Mouse (Mus musculus) natural killer cell, adult 2 months (primary cell): ENCODE data around the gene Mrpl22.

Experiments used
- DNase-seq, 2 experiments: peaks; one replicate each; pipeline ENCODE4 v3.0.0; 2022; ENCODE audit warnings: low spot score in 2 of 2

Mrpl22 gene

DNA sequence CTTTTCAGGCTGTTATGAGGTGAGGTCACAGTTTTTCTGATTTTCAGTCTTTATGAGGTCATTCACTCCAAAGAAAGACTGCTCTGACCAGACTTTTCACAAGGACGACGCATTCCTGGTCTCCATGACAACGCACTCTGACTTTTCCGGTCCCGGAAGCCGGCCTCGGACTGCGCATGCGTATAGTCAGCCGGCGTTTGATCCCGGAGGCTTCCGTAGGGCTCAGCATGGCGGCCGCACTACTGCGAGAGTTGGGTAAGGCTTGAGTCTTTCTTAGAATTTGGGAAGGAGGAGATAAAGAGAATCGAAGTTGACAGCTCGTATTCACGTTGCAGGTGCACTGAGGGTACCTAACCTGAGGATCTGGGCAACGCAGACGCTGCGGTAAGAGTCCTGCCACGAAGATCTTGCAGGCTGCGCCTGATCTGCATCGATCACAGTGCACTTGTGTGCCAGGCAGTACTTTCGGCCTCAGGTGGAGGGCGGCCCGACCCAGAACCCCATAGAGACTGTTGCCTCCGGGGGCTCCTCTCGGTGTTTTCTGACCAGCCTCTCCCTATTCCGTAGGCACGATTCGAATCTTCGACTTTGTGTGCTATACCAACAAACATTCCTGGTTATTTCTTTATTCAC lies at the start of gene Mrpl22:
Mrpl22 (plus strand) TSS at position 203 of the 633 bp plus-strand sequence.
- peak; percentile 91 to 92 for DNase-seq

DNA sequence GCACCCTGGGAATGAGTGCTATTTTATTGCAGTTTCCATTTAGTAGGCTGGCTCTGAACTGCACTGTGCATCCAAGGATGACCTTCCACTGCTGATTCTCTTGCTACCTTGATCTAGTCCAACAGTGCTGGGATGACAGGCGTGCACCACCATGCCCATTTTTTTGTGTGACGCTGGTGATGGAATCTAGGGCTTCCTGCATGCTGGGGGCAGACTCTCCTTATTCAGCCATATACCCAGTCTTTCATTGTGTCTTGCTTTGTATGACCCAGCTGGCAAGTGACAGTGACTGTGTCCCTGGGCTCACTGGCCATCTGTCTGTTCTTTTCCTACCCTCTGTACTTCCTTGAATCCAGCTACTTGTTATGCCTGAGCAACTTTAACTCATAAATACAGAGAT lies 47.8 kb upstream of the Mrpl22 start:
- no peak for DNase-seq

DNA sequence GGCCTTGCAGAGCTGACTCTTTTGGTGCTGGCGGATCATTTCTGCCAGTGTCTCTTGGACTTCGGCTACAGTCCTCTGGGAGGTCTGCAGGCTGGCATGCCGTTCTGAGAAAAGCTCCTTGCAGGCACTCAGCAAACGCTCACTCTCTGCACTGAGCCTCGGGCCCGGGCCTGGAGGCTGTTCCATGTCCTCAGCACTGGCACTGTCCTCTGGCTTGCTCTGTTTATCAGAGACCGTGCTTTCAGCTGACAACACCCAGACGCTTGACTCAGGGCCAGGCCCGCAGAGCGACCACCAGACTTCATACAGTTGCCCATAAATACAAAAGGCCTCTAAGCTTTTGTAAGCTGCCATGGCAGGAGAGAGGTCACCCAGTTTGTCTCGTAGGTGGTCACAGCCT lies 46.4 kb upstream of the Mrpl22 start:
- no peak for DNase-seq

DNA sequence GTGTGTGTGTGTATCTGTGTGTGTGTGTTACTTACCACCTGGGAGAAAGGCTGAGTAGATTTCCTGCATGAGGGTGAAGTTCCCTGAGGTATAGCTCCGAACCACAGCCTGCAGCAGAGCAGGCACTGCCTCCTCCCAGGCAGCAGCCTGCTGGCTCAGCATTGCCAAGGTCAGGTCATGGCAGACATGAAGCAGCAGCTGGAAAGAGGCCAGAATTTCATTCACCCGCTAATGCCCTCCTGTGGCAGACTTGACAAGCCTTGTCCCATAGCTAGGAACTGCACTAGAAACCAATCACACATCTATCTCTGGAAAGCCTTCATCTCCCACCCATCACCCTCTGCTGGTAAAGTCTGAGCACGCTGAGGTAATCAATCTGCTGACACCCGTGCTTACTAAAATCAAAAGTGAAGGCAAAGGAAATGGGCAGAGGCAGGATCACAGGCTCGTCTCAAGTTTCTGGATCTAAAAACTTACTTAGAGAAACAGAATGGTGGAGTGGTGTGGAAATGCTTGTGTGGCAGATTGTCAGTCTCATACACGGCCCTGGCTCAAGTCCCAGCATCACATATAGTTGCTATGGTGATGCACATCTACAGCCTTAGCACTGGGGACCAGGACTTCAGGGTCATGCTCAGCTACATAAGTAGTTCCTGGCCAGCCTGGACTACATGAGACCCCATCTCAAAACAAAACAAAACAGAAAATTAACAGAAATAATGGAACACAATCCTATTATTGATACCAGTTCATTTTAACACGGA lies 44.9 kb upstream of the Mrpl22 start:
- DNase-seq = no peak

- DNase-seq = no peak
Measured at GRCm38 (mm10) chr11:58127544-58127943, 43.9 kb upstream of the Mrpl22 start.

- DNase-seq = no peak
Measured at GRCm38 (mm10) chr11:58129302-58129843, 42.1 kb upstream of the Mrpl22 start.

GRCm38 (mm10) chr11:58132026-58132425 lies 39.4 kb upstream of the Mrpl22 start:
- no peak for DNase-seq

DNA sequence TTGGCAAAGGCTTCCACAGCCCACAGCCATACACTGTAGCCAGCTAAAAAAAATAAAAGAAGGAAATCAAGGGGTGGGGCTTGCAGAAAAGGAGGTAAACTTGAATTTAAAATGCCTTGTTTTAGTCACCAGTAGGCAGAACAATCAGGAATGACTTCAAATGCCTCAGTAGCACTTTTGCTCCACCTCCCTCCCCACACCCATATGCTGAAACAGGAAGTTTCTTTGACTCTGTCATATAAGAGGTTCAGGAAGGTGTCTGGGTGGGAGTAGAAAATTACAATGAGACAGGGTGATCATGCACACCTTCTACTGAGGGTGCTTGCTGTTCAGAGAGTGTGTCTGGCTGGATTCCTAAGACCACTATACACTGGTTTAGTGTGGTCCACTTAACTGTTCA lies 36.6 kb upstream of the Mrpl22 start:
- DNase-seq = no peak

DNA sequence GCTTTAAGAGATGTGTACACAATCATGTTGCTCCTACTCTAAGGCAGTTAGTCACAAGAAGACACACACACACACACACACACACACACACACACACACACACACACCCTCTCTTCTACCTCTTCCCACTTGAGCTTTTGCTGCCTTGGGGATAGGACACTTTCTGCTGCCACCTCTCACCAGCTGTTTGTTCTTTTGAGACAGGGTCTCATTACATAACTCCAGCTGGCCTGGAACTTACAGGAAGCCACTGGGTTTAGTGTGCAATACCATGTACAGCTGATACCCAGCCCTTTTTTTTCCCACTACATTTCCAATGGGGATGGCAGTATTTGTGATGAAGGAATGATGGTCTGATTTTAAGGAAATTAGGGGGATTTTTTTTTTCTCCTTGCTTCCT lies 36.2 kb upstream of the Mrpl22 start:
- no peak for DNase-seq

GRCm38 (mm10) chr11:58136677-58137076 lies 34.8 kb upstream of the Mrpl22 start:
- no peak for DNase-seq

DNA sequence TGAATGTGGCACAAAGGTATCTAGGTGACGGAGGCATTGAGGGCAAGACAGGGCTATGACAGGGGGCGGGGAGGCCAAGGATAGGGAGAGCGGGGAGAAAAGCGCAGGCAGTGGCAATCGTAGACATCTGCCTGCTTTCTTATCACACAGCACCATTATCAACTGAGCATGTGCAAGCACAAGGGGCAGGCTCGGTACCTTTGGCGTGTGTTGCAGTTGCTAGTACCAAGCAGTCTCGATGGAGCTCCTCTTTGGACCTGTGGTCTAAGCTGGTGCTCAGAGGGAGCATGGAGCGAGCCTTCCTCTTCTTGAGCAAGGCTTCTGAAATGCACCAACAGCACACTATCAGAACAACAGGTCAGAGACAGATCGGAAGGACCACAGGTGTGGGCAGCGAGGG lies 32.6 kb upstream of the Mrpl22 start:
- DNase-seq = no peak

- DNase-seq = no peak
Measured at GRCm38 (mm10) chr11:58139466-58139865, 32.0 kb upstream of the Mrpl22 start.

DNA sequence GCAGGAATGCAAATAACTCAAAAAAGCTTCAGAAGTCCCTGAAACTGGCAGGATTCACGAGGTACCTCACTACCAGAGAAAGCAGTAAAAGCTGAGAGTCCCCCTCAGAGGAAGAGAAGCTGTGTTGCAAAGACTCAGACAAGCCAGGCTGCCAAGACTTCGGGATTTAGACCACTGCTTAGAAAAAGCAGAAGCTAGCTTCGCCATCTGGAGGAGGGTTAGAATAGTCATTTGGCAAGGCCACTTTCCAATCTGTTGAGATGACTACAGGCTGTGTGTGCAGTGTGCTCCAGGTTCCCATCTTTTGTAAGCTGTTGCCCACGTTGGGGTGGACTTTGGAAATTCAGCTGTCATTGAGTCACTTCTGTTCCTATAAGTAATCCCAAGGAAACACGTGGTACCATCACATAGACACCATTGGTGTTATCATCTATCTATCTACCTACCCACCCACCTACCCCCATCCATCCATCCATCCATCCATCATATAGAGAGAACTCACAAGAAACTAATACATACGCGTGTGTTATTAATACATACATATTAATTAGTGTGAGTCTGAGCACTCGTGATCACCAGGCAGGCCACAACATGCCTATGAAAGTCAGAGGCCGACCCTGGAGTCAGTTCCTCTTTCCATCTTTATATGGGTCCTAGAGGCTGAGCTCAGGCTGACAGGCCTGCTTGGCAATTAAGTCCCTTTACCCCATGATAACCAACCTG lies 27.6 kb upstream of the Mrpl22 start:
- no peak for DNase-seq

- DNase-seq = no peak
Measured at GRCm38 (mm10) chr11:58146241-58146640, 25.2 kb upstream of the Mrpl22 start.

DNA sequence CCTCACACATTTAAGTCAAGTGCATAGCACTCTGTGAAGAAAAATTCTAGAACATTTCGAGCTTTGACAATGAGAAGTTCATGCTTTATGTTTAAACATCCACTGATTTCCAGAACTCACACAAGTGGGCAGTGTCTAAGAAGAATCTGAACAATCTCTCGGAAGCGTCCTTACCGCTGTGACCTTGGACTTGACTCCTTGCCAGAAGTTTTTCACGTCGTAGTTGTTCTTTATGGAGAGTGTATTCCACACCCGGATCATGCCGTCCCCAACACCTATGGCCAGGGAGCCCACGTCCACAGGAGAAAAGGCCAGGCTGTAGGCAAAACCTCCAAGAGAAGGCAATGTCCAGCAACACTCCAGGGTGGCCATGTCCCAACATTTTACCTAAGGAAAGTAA lies 16.0 kb upstream of the Mrpl22 start:
- DNase-seq = no peak

GRCm38 (mm10) chr11:58156871-58157270 lies 14.6 kb upstream of the Mrpl22 start:
- DNase-seq = no peak

DNA sequence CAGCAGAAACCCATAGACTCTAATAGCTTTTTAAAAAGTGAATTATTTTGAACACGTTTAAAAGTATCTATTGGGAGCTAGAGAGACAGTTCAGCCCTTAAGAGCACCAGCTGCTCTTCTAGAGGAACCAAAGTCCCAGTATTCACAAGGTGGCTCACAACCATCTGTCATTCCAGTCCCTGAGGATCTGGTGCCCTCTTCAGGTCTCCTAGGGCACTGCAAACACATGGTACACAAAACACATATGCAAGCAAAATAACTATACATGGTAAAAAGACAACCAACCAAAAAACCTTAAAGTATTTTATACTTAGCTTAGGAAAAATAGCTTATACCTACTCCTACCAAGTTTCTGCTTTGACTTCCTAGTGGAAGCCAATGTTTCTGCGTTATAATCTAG lies 6.4 kb upstream of the Mrpl22 start:
- DNase-seq = no peak

- DNase-seq = no peak
Measured at GRCm38 (mm10) chr11:58167822-58168166, 3.7 kb upstream of the Mrpl22 start.

- DNase-seq = peak; percentile 74 to 81
Measured at GRCm38 (mm10) chr11:58168167-58168915, 3.1 kb upstream of the Mrpl22 start, which contains the start of gene Gemin5. Gemin5 (minus strand) TSS chr11:58168539.

DNA sequence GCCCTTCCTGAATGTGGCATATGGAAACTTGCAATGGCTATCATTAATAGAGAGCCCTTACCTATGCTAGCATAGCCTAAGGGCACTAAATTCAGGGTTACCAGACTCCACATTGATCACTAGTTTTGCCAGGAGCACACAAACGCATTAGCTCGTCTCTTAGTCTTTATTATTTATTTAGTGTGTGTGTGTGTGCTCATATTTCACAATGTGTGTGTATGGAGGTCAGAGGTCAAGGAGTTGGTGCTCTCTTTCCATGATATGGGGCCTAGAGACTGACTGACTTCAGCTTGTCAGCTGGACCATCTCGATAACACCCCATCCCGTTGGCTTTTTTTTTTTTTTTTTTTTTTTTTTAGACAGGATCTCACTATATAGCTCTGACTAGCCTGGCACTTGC lies 1.8 kb upstream of the Mrpl22 start:
- DNase-seq = no peak

- DNase-seq = peak; percentile 70 to 79
Measured at GRCm38 (mm10) chr11:58179563-58179962, 8.1 kb downstream of the Mrpl22 start.

DNA sequence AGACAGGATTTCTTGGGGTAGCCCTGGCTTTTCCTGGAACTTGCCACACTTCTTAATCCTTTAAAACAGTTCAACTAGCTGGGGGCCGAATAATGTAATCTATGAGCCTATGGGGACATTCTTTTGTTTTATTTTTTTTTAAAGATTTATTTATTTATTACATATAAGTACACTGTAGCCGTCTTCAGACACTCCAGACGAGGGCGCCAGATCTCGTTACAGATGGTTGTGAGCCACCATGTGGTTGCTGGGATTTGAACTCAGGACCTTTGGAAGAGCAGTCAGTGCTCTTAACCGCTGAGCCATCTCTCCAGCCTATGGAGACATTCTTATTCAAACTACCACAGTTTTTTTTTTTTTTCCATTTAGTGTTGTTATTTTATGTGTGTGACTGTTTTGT lies 8.5 kb downstream of the Mrpl22 start:
- DNase-seq = peak in 1 of 2 experiments; percentile 17
